Mouse (Mus musculus) spleen, adult 2 months (tissue): ENCODE data around the gene Gm20517.

Experiments
- CTCF ChIP-seq: fragments of 200-500 bp; IDR thresholded peaks from 2 replicates; pipeline ENCODE4 v1.5.1; 2011; ENCODE audit warnings: mild to moderate bottlenecking, inconsistent platforms; ENCODE audit not compliant: insufficient read depth, insufficient read length, insufficient replicate concordance; ENCODE audit errors: extremely low read depth
- POLR2A ChIP-seq: fragments of 200-500 bp; IDR thresholded peaks from 2 replicates; pipeline ENCODE4 v1.6.1; 2011; ENCODE audit warnings: low read depth, low read length, inconsistent platforms

GRCm38 (mm10) chr17:47594183-47594968, 17.0 kb upstream of the Gm20517 start:
- TF ChIP-seq POLR2A (no peak), CTCF (no peak)
